20 mouse cellular contexts compared by ENCODE assay signal in the genomic region with DNA sequence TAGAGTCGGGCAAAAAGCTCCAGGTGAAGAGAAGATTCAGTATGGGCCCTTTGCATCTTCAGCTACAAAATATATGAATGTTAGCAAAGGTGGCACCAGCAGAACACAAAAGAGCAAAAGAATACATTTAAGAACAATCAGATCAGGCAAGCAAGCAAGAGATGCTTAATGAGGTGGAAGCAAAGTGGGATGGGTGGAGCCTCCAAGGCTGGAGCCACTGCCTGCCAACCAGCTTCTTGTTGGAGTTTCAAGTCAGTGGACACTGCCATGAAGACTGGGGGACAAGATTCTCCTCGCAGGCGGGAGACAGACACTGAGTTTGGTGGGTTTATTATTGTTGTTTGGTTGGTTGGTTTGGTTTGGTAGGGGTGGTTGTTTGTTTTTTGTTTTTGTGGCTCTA.
DNase-seq lines count a peak whose midpoint lies in the region; ATAC-seq and TF ChIP-seq lines count a peak whose summit lies in the region.
"Had no signal": no experiment of that assay in that cellular context is flagged by ENCODE, and none has a peak within 500 bp of the region (broad histone marks: within the 10 kb centered on the region; RNA-seq: fewer than 3 reads in every experiment).

No protein-coding gene starts in this region.

- no peak overlapping the region for H3K27ac ChIP-seq in forebrain, embryonic 11.5 days (ENCODE audit: low read depth, low read length)
- H3K27ac ChIP-seq in forebrain, embryonic 16.5 days (ENCODE audit: low read length), result no peak overlapping the region
- H3K27ac ChIP-seq in liver, postnatal 0 days (ENCODE audit: low read depth), result no peak overlapping the region
- H3K27ac ChIP-seq in liver, embryonic 12.5 days, result no peak overlapping the region
- no peak overlapping the region for H3K27ac ChIP-seq in limb, embryonic 10.5 days
- H3K27ac ChIP-seq: forebrain, embryonic 12.5 days; gastrocnemius, adult 2 months; hindbrain, embryonic 10.5 days; hindbrain, embryonic 14.5 days had no signal

- WGBS in forebrain, embryonic 11.5 days, result 76% methylated on average over 3 of the region's 3 CpGs
- WGBS in forebrain, embryonic 16.5 days, result 81% methylated on average over 3 of the region's 3 CpGs
- WGBS in liver, postnatal 0 days (ENCODE audit: insufficient replicate concordance), result 76% methylated on average over 3 of the region's 3 CpGs
- WGBS in liver, embryonic 12.5 days (ENCODE audit: insufficient replicate concordance), result 73% methylated on average over 3 of the region's 3 CpGs
- WGBS in limb, embryonic 10.5 days, result 86% methylated on average over 3 of the region's 3 CpGs

- no peak overlapping the region for H3K4me3 ChIP-seq in forebrain, embryonic 11.5 days (ENCODE audit: low read depth, low read length)
- H3K4me3 ChIP-seq in forebrain, embryonic 16.5 days (replicated peaks; ENCODE audit: low read length), result no peak overlapping the region
- H3K4me3 ChIP-seq in liver, postnatal 0 days (ENCODE audit: low read depth, low read length), result no peak overlapping the region
- no peak overlapping the region for H3K4me3 ChIP-seq in liver, embryonic 12.5 days
- H3K4me3 ChIP-seq in limb, embryonic 10.5 days, result no peak overlapping the region
- H3K4me3 ChIP-seq: erythroblast, embryonic 14.5 days; forebrain, embryonic 12.5 days; gastrocnemius, adult 2 months; hindbrain, embryonic 10.5 days had no signal

- no peak for TF ChIP-seq CTCF in liver, postnatal 0 days (IDR thresholded peaks at IDR 0.05; ENCODE audit: low read depth)

- DNase-seq in forebrain, embryonic 11.5 days (ENCODE audit: low spot score), result peak; percentile 50
- peak; percentile 4 for DNase-seq in liver, postnatal 0 days
- peak; percentile 15 for DNase-seq in limb, embryonic 10.5 days (ENCODE audit: low spot score)
- peak; percentile 76 for DNase-seq in retina, embryonic 14.5 days (ENCODE audit: low spot score)
- DNase-seq in yolk sac, embryonic 10.5 days (ENCODE audit: low spot score), result no peak
- DNase-seq: adrenal gland, adult 2 months; adrenal gland, postnatal 25 days; cerebellum, adult 18-20 months; cerebellum, adult 9-11 months; cerebellum, postnatal 36 days; gastrocnemius, adult 2 months; gastrocnemius, postnatal 25 days had no signal

- no peaks in the 10 kb centered on the region for H3K36me3 ChIP-seq in forebrain, embryonic 11.5 days (ENCODE audit: control insufficient read depth, insufficient read depth, low read length)
- no peaks in the 10 kb centered on the region for H3K36me3 ChIP-seq in forebrain, embryonic 16.5 days (ENCODE audit: control insufficient read depth, insufficient read depth)
- no peaks in the 10 kb centered on the region for H3K36me3 ChIP-seq in liver, postnatal 0 days (replicated peaks; ENCODE audit: insufficient read depth, low read length)
- H3K36me3 ChIP-seq in liver, embryonic 12.5 days, result no peaks in the 10 kb centered on the region
- H3K36me3 ChIP-seq in limb, embryonic 10.5 days, result no peaks in the 10 kb centered on the region
- H3K36me3 ChIP-seq: forebrain, embryonic 12.5 days; hindbrain, embryonic 10.5 days had no signal

- H3K27me3 ChIP-seq in forebrain, embryonic 11.5 days (ENCODE audit: control insufficient read depth, insufficient read depth, low read length), result no peaks in the 10 kb centered on the region
- H3K27me3 ChIP-seq in forebrain, embryonic 16.5 days (replicated peaks; ENCODE audit: control insufficient read depth, insufficient read depth, low read length), result no peaks in the 10 kb centered on the region
- H3K27me3 ChIP-seq in liver, postnatal 0 days (ENCODE audit: insufficient read depth, low read length), result no peaks in the 10 kb centered on the region
- H3K27me3 ChIP-seq in liver, embryonic 12.5 days (replicated peaks), result no peaks in the 10 kb centered on the region; the same call in 1 of the 2 replicates
- H3K27me3 ChIP-seq in limb, embryonic 10.5 days (ENCODE audit: low read depth, poor library complexity, severe bottlenecking), result peaks cover 37% of the 10 kb centered on the region

- H3K9me3 ChIP-seq in forebrain, embryonic 11.5 days (ENCODE audit: control insufficient read depth, low read length), result no peaks in the 10 kb centered on the region
- no peaks in the 10 kb centered on the region for H3K9me3 ChIP-seq in forebrain, embryonic 16.5 days (ENCODE audit: control insufficient read depth, low read length)
- no peaks in the 10 kb centered on the region for H3K9me3 ChIP-seq in liver, postnatal 0 days (ENCODE audit: low read length)
- H3K9me3 ChIP-seq in liver, embryonic 12.5 days (replicated peaks), result no peaks in the 10 kb centered on the region
- no peaks in the 10 kb centered on the region for H3K9me3 ChIP-seq in limb, embryonic 10.5 days (replicated peaks)
- H3K9me3 ChIP-seq: forebrain, embryonic 12.5 days; hindbrain, embryonic 10.5 days had no signal

- no peak overlapping the region for H3K9ac ChIP-seq in forebrain, embryonic 11.5 days (ENCODE audit: low read length)
- no peak overlapping the region for H3K9ac ChIP-seq in forebrain, embryonic 16.5 days (replicated peaks; ENCODE audit: low read depth, low read length)
- H3K9ac ChIP-seq in liver, postnatal 0 days (replicated peaks), result no peak overlapping the region
- no peak overlapping the region for H3K9ac ChIP-seq in liver, embryonic 12.5 days
- H3K9ac ChIP-seq: forebrain, embryonic 12.5 days; hindbrain, embryonic 14.5 days had no signal

- no peak overlapping the region for H3K4me2 ChIP-seq in forebrain, embryonic 11.5 days (ENCODE audit: low read depth, low read length, severe bottlenecking)
- no peak overlapping the region for H3K4me2 ChIP-seq in forebrain, embryonic 16.5 days (ENCODE audit: low read length)
- no peak overlapping the region for H3K4me2 ChIP-seq in liver, postnatal 0 days (ENCODE audit: low read depth, low read length)
- H3K4me2 ChIP-seq in liver, embryonic 12.5 days, result no peak overlapping the region
- H3K4me2 ChIP-seq: forebrain, embryonic 12.5 days; heart, embryonic 11.5 days; hindbrain, embryonic 14.5 days had no signal

- no peaks in the 10 kb centered on the region; the same call in 1 of the 2 replicates for H3K4me1 ChIP-seq in forebrain, embryonic 11.5 days (replicated peaks; ENCODE audit: control insufficient read depth, insufficient read depth, low read length)
- no peaks in the 10 kb centered on the region for H3K4me1 ChIP-seq in forebrain, embryonic 16.5 days (replicated peaks; ENCODE audit: control insufficient read depth, insufficient read depth, low read length)
- no peaks in the 10 kb centered on the region for H3K4me1 ChIP-seq in liver, postnatal 0 days (ENCODE audit: insufficient read depth)
- no peaks in the 10 kb centered on the region for H3K4me1 ChIP-seq in liver, embryonic 12.5 days
- no peaks in the 10 kb centered on the region for H3K4me1 ChIP-seq in limb, embryonic 10.5 days

- TF ChIP-seq EP300 in liver, postnatal 0 days (IDR thresholded peaks at IDR 0.05; ENCODE audit: low read depth), result no peak

- ATAC-seq in forebrain, embryonic 11.5 days (replicated peaks; ENCODE audit: low FRiP score), result no peak
- no peak for ATAC-seq in forebrain, embryonic 16.5 days
- ATAC-seq in liver, postnatal 0 days, result no peak
- no peak for ATAC-seq in liver, embryonic 12.5 days
- no peak for ATAC-seq in erythroblast, adult 5-6 weeks (replicated peaks; ENCODE audit: low FRiP score, poor library complexity, severe bottlenecking)
